Mouse (Mus musculus) testis, postnatal 14 days (tissue): Measurements from ENCODE around the gene Mknk1.
A peak's percentile ranks its signal among the peaks of the same experiment; 100 is the strongest.

ENCODE experiments used
- DNase-seq: peaks from one replicate; pipeline ENCODE4 v3.0.0; 2021; ENCODE audit warnings: low spot score

The Mknk1 gene

DNA sequence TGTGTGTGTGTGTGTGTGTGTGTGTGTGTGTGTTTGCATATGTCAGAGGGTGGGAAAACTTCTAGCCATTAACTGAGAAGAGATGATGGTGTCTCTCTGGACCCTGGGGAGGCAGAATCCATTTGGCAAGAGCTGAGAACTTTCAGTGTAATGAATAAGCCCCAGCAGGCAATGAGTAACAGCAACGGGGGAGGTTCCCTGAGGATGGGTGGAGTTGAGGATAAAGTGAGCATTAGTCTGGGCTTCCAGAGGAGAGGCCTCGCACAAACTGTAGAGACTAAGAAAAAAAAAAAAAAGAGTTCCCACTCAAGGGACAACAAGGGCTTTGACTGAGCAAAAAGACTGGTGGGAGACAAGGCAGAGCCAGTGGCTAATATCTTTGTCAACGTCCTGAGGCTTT lies 55.3 kb downstream of the Mknk1 start:
- no peak for DNase-seq

GRCm38 (mm10) chr4:115897901-115898631 lies 59.1 kb downstream of the Mknk1 start:
- DNase-seq, result peak; percentile 17

- peak; percentile 66 for DNase-seq
Observed at GRCm38 (mm10) chr4:115902816-115903215, 63.8 kb downstream of the Mknk1 start.

DNA sequence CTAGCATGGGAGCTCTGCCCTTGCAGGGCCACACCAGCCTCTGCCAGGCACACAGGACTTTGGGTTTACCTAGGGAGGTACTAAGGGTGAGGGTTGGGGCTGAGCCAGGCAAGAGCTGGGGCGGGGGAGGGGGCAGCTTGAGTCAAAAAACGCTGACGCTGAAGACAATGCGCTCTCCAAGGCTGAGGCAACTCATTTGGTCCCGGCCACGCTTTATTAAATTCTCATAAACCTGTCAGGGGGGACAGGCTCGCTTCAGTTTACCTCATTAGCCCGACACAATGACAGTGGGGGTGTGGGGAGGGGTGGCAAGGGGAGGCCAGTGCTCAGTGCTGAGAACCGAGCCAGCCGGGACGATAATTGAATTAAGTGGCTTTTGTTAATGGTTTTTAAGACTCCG lies 65.4 kb downstream of the Mknk1 start:
- no peak for DNase-seq

DNA sequence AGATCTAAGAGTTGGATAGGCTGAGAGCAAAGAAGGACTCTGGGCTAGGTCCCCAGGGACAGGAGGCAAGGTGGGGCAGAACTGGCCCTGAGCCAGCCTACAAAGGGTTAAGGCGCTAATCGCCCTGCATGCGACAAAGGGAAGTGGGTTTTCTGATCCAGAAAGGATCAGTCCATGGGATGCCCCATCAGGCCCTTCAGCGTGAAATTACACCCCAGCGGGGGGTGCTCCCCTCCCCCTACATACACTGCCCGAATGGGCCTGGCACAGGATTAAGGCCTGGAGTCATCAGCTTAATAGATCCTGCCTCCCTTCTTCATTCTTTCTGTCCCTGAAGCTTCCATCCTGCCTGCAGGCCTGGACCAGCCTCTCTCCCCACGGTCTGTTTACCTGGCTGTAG lies 66.7 kb downstream of the Mknk1 start:
- no peak for DNase-seq

DNA sequence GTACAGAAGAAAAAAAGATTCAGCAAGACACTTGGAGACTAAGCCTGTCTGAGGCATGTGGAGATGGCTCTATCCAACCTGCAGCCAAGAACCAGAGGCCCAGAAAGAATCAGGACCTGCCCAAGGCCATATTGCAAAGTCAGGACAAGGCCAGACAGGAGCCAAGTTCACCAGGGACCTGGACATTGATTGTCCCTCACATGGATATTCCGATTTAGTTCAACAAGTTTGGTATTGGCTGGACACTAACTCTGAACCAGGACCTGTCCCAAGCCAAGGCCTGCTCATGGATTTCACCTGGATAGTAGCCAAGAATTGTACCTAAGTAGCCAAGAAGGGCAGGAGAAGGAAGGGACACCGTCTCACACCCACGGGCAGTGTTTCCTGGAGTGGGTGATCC lies 67.8 kb downstream of the Mknk1 start:
- no peak for DNase-seq

- DNase-seq, result no peak
Observed at GRCm38 (mm10) chr4:115907994-115908393, 69.0 kb downstream of the Mknk1 start.

GRCm38 (mm10) chr4:115908641-115909040 lies 69.6 kb downstream of the Mknk1 start:
- peak; percentile 16 for DNase-seq

DNA sequence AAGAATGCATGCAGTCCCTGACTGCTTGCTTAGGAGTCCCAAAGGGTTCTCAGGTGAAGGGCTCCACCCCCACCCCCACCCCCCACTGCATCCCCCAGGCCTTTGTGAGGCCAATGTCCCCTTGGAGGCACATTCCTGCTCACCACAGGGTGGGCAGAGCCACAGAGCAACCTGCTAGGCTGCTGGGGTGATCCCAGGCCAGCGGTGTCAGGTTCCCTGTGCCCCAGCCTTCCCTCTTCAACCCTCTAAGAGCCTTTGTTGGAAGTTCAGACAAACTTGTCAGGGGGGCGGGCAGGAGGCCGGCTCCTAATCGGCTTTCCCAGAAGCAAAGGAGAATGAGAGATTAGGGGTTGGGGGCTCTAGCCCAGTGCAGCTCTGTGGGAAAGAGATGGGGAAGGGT lies 72.6 kb downstream of the Mknk1 start:
- no peak for DNase-seq

- no peak for DNase-seq
Observed at GRCm38 (mm10) chr4:115919911-115920310, 80.9 kb downstream of the Mknk1 start.

DNA sequence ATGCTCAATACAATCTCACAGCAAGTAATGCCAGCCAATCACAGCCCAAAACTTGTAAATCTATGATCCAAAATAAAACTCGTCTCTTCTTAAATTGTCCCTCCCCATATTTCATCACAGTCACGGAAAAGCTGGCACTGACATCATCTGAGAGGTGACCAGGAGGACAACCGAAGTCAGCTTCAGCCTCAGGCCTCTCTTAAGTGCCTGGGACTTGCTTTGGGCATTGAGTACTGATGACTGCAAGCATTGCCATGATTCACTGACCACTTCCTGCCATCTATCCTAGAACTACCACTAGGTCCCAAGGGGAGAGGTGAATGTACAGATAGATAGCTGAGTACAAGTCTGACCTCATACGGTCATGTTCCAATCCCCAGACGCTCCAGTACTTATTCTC lies 83.7 kb downstream of the Mknk1 start:
- no peak for DNase-seq

GRCm38 (mm10) chr4:115923262-115923880 lies 84.4 kb downstream of the Mknk1 start:
- DNase-seq, result no peak

DNA sequence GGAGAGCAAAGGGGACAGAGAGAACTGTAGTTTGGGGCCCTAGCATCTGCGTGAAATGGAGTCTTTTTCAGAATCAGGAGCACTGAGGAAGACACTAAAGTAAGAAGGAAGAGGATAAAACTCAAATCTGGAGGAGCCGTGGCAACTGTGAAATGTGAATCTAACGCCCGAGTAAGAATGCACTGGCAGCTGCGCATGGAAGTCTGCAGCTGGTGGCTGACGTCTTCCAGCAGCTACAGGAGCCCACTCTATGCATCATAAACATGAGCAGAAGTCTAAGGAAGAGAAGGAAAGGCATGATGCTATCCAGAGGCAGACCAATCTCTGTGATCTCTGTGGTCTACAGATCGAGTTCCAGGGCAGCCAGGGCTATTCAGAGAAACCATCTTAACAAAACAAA lies 88.6 kb downstream of the Mknk1 start:
- DNase-seq, result no peak
